Mouse (Mus musculus) lung, embryonic 16.5 days (tissue): Measurements from ENCODE around the gene Rgs16. TPM values are rescaled to one million over a fixed set of nuclear protein-coding genes. Genes with fewer than 3 reads are reported as not detected.

ENCODE experiments used
- ATAC-seq: fragments of 200-750 bp; cut with Nextera tagmentation; 2 replicates; pipeline ENCODE4 v1.8.0; 2017; ENCODE audit warnings: low read depth, mild to moderate bottlenecking, moderate library complexity
- H3K27ac ChIP-seq: fragments of 300-500 bp; sonication (generic); 2 replicates; pipeline ENCODE4 v1.5.1; 2014; ENCODE audit warnings: mild to moderate bottlenecking, control low read depth, low read length
- H3K27me3 ChIP-seq: fragments of 300-500 bp; sonication (generic); 2 replicates; pipeline ENCODE4 v1.6.1; 2014; ENCODE audit warnings: low read depth, low read length, mixed read lengths; ENCODE audit not compliant: control insufficient read depth, insufficient read depth
- H3K36me3 ChIP-seq: fragments of 300-500 bp; sonication (generic); 2 replicates; pipeline ENCODE4 v1.6.1; 2014; ENCODE audit warnings: low read length; ENCODE audit not compliant: control insufficient read depth, insufficient read depth
- H3K4me1 ChIP-seq: fragments of 300-500 bp; sonication (generic); replicated peaks from 2 replicates; pipeline ENCODE4 v1.6.1; 2014; ENCODE audit warnings: low read length, mixed read lengths; ENCODE audit not compliant: control insufficient read depth, insufficient read depth
- H3K4me2 ChIP-seq: fragments of 300-500 bp; sonication (generic); 2 replicates; pipeline ENCODE4 v1.6.1; 2014; ENCODE audit warnings: low read depth, low read length, control low read depth
- H3K4me3 ChIP-seq: fragments of 300-500 bp; sonication (generic); 2 replicates; pipeline ENCODE4 v1.5.1; 2014; ENCODE audit warnings: mild to moderate bottlenecking, low read length, control low read depth
- H3K9ac ChIP-seq: fragments of 300-500 bp; sonication (generic); 2 replicates; pipeline ENCODE4 v1.6.1; 2014; ENCODE audit warnings: low read length, control low read depth
- H3K9me3 ChIP-seq: fragments of 300-500 bp; sonication (generic); 2 replicates; pipeline ENCODE4 v1.6.1; 2016; ENCODE audit warnings: low read length; ENCODE audit not compliant: control insufficient read depth
- WGBS: fragments of 180-500 bp; shearing (Covaris S2); extraction: QIAGEN DNeasy Blood & Tissue Kit; methylation state at CpG from one replicate; pipeline ENCODE4 v1.1.7; 2014; 5-methylcytosine and 5-hydroxymethylcytosine counted together
- polyA plus RNA-seq: library from polyadenylated mRNA; unstranded; fragments of >200 nt; fragmentation: Nextera tagmentation; extraction: Ambion mirVana; gene quantifications from 2 replicates; pipeline ENCODE4 v1.2.1, GENCODE M21; 2015

The Rgs16 gene
- polyA plus RNA-seq, 1 experiment from 2014 or later = 1.9 TPM

DNA sequence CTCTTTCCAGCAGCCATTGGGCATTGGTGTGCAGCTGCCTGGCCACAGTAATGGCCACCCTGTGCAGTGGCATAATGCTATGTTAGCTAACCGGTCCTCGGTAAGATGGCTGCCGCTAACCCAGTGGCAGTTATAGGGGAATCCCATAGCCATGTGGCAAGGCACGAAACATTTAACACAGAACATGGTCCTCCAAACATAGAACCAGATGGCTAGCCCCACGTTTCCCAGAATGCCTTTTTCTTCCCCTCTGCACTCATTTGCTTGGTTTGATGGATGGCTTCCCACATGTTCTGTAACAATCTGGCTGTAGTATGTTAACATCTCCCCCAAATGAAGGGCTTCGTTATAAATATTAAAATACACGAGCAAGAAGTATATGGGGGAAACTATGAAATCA, 36.1 kb downstream of the Rgs16 start:
- WGBS = 83% methylated on average over 7 of the region's 7 CpGs
- no peak for ATAC-seq
- H3K4me2 ChIP-seq = no peak overlapping the region

GRCm38 (mm10) chr1:153778205-153778604, 38.1 kb downstream of the Rgs16 start:
- H3K36me3 ChIP-seq = no peaks in the 10 kb centered on the region
- no peaks in the 10 kb centered on the region for H3K27me3 ChIP-seq
- H3K9me3 ChIP-seq = no peaks in the 10 kb centered on the region
- H3K9ac ChIP-seq = no peak overlapping the region
- H3K4me3 ChIP-seq = no peak overlapping the region
- 79% methylated on average over 10 of the region's 10 CpGs for WGBS
- no peaks in the 10 kb centered on the region for H3K4me1 ChIP-seq
- no peak for ATAC-seq
- H3K27ac ChIP-seq = no peak overlapping the region
- no peak overlapping the region for H3K4me2 ChIP-seq

More for the DNA sequence above, 36.1 kb downstream of the Rgs16 start:
- Histone ChIP-seq H3K27ac (no peak overlapping the region), H3K4me1 (no peaks in the 10 kb centered on the region), H3K36me3 (no peaks in the 10 kb centered on the region), H3K4me3 (no peak overlapping the region), H3K27me3 (no peaks in the 10 kb centered on the region), H3K9me3 (no peaks in the 10 kb centered on the region), H3K9ac (no peak overlapping the region)

GRCm38 (mm10) chr1:153783339-153783738, 43.2 kb downstream of the Rgs16 start:
- H3K4me3 ChIP-seq = no peak overlapping the region
- no peaks in the 10 kb centered on the region for H3K36me3 ChIP-seq
- no peak overlapping the region for H3K4me2 ChIP-seq
- no peak overlapping the region for H3K9ac ChIP-seq
- no peaks in the 10 kb centered on the region for H3K9me3 ChIP-seq
- H3K27me3 ChIP-seq = no peaks in the 10 kb centered on the region
- H3K4me1 ChIP-seq = no peaks in the 10 kb centered on the region
- 50% methylated on average over 1 of the region's 1 CpGs for WGBS
- ATAC-seq = no peak
- H3K27ac ChIP-seq = no peak overlapping the region

- no peak for ATAC-seq
- H3K4me3 ChIP-seq = no peak overlapping the region
- 48% methylated on average over 4 of the region's 4 CpGs for WGBS
Observed at GRCm38 (mm10) chr1:153785608-153786007, 45.5 kb downstream of the Rgs16 start.

GRCm38 (mm10) chr1:153790708-153791107, 50.6 kb downstream of the Rgs16 start:
- Histone ChIP-seq H3K4me1 (no peaks in the 10 kb centered on the region), H3K4me2 (no peak overlapping the region), H3K27ac (no peak overlapping the region), H3K27me3 (no peaks in the 10 kb centered on the region), H3K9ac (no peak overlapping the region), H3K36me3 (no peaks in the 10 kb centered on the region), H3K9me3 (no peaks in the 10 kb centered on the region), H3K4me3 (no peak overlapping the region)
- WGBS = 46% methylated on average over 2 of the region's 2 CpGs
- no peak for ATAC-seq

More at GRCm38 (mm10) chr1:153785608-153786007, 45.5 kb downstream of the Rgs16 start:
- Histone ChIP-seq H3K27ac (no peak overlapping the region), H3K9ac (no peak overlapping the region), H3K9me3 (no peaks in the 10 kb centered on the region), H3K27me3 (no peaks in the 10 kb centered on the region), H3K4me1 (no peaks in the 10 kb centered on the region), H3K36me3 (no peaks in the 10 kb centered on the region), H3K4me2 (no peak overlapping the region)

DNA sequence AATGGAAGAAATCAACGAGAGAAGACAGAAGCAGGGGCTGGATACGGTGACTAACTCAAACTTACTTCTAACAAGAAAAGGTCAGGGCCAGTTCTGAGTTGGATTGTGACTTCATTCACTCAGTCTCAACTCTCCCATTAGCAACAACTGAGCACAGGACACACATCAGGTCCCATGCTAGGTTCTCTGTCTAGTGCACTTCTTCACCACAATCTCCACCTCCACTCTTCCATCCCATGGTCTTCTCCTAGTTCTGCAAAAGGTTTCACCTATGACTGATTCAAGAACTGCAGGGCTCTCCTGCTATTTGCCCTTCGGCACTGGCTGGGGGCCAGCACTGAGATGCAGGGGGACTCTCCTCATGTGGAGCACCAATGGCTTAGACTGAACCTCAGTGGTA, 54.1 kb downstream of the Rgs16 start:
- ATAC-seq = no peak
- no peaks in the 10 kb centered on the region for H3K27me3 ChIP-seq
- H3K4me2 ChIP-seq = no peak overlapping the region
- H3K4me3 ChIP-seq = no peak overlapping the region
- 80% methylated on average over 3 of the region's 3 CpGs for WGBS
- no peaks in the 10 kb centered on the region for H3K36me3 ChIP-seq
- H3K4me1 ChIP-seq = no peaks in the 10 kb centered on the region
- H3K27ac ChIP-seq = no peak overlapping the region
- no peaks in the 10 kb centered on the region for H3K9me3 ChIP-seq
- no peak overlapping the region for H3K9ac ChIP-seq

Other genes starting within 250 kb of the Rgs16 start
- gene Npl, start 190.3 kb upstream of the Rgs16 start, polyA plus RNA-seq = 7.0 and 7.1 TPM in 2 replicates
- gene Rgs8, start 87.3 kb upstream of the Rgs16 start, polyA plus RNA-seq = 0.10 and 0.15 TPM in 2 replicates
- 7.8 and 8.7 TPM in 2 replicates for gene Rnasel, start 9.1 kb downstream of the Rgs16 start, polyA plus RNA-seq
- gene Rgsl1, start 103.8 kb downstream of the Rgs16 start, polyA plus RNA-seq = not detected in 2 replicates
- gene Teddm1b, start 134.0 kb downstream of the Rgs16 start, polyA plus RNA-seq = 0.09 TPM in 2 replicates
- not detected in 2 replicates for gene Teddm1a, start 151.4 kb downstream of the Rgs16 start, polyA plus RNA-seq
- 113 and 120 TPM in 2 replicates for gene Glul, start 159.6 kb downstream of the Rgs16 start, polyA plus RNA-seq
- 0.26 and 0.48 TPM in 2 replicates for gene Teddm2, start 159.9 kb downstream of the Rgs16 start, polyA plus RNA-seq